Mouse (Mus musculus): Measurements from ENCODE around the gene Tdrkh.

- TF ChIP-seq CTCF (IDR thresholded peaks at IDR 0.05; ENCODE audit: insufficient read depth, low read depth, low read length) (no peak), POLR2A (IDR thresholded peaks at IDR 0.05; ENCODE audit: insufficient read depth, low read depth, low read length) (no peak)
These were observed 38.4 kb upstream of the Tdrkh start for GRCm38 (mm10) chr3:94374636-94375035.

Measured in olfactory bulb, adult 2 months (tissue).